In genomic region chr17:56170636-56171035, GRCm38 (mm10) we compare ENCODE assay signal across 9 mouse cellular contexts. TPM values are rescaled to one million over a fixed set of nuclear protein-coding genes. Genes with fewer than 3 reads are reported as not detected.
A peak's percentile ranks its signal among the peaks of the same experiment; 100 is the strongest.
DNase-seq lines count a peak whose midpoint lies in the region; ATAC-seq and TF ChIP-seq lines count a peak whose summit lies in the region.
"Had no signal": no experiment of that assay in that cellular context is flagged by ENCODE, and none has a peak within 500 bp of the region (broad histone marks: within the 10 kb centered on the region; RNA-seq: fewer than 3 reads in every experiment).

No protein-coding gene starts in this region.

- no peak overlapping the region for H3K4me2 ChIP-seq in forebrain, embryonic 12.5 days
- H3K4me2 ChIP-seq in hindbrain, embryonic 16.5 days (ENCODE audit: low read length): no peak overlapping the region
- H3K4me2 ChIP-seq in neural tube, embryonic 11.5 days (ENCODE audit: low read depth): no peak overlapping the region

- H3K27me3 ChIP-seq in forebrain, embryonic 10.5 days (ENCODE audit: poor library complexity, severe bottlenecking): no peaks in the 10 kb centered on the region
- no peaks in the 10 kb centered on the region for H3K27me3 ChIP-seq in forebrain, embryonic 12.5 days
- no peaks in the 10 kb centered on the region for H3K27me3 ChIP-seq in hindbrain, embryonic 16.5 days (replicated peaks; ENCODE audit: control insufficient read depth, insufficient read depth, low read length)
- no peaks in the 10 kb centered on the region for H3K27me3 ChIP-seq in neural tube, embryonic 11.5 days (ENCODE audit: control insufficient read depth, insufficient read depth, low read length)

- 34% methylated on average over 10 of the region's 10 CpGs for WGBS in forebrain, embryonic 10.5 days
- WGBS in forebrain, embryonic 12.5 days: 18% methylated on average over 10 of the region's 10 CpGs
- 30% methylated on average over 10 of the region's 10 CpGs for WGBS in hindbrain, embryonic 16.5 days
- WGBS in neural tube, embryonic 11.5 days: 33% methylated on average over 10 of the region's 10 CpGs

- H3K36me3 ChIP-seq in forebrain, embryonic 10.5 days (replicated peaks): peaks cover 24% of the 10 kb centered on the region
- H3K36me3 ChIP-seq in forebrain, embryonic 12.5 days (replicated peaks): peaks cover 8% of the 10 kb centered on the region
- H3K36me3 ChIP-seq in hindbrain, embryonic 16.5 days (ENCODE audit: control insufficient read depth, insufficient read depth, low read length): 0 out of 2 replicates have a peak, but pooled peaks cover 4% of the 10 kb centered on the region
- H3K36me3 ChIP-seq in neural tube, embryonic 11.5 days (ENCODE audit: control insufficient read depth, insufficient read depth, low read length): no peaks in the 10 kb centered on the region; the same call in 1 of the 2 replicates

- H3K9ac ChIP-seq in forebrain, embryonic 12.5 days: no peak overlapping the region
- H3K9ac ChIP-seq in hindbrain, embryonic 16.5 days (ENCODE audit: low read depth, low read length): 0 out of 2 replicates have a peak overlapping the region, but pooled peaks have one; percentile 3
- 0 out of 2 replicates have a peak overlapping the region, but pooled peaks have one; percentile 0 for H3K9ac ChIP-seq in neural tube, embryonic 11.5 days (ENCODE audit: low read length)

- H3K27ac ChIP-seq in forebrain, embryonic 10.5 days: peak overlapping the region; percentile 79
- H3K27ac ChIP-seq in forebrain, embryonic 12.5 days: no peak overlapping the region
- peak overlapping the region; percentile 36; the same call in 1 of the 2 replicates for H3K27ac ChIP-seq in layer of hippocampus, adult 2 months
- no peak overlapping the region; the same call in 1 of the 2 replicates for H3K27ac ChIP-seq in hindbrain, embryonic 16.5 days (ENCODE audit: low read depth, low read length)
- peak overlapping the region; percentile 31; the same call in 1 of the 2 replicates for H3K27ac ChIP-seq in neural tube, embryonic 11.5 days (ENCODE audit: low read depth, low read length)

- peaks cover 19% of the 10 kb centered on the region for H3K4me1 ChIP-seq in forebrain, embryonic 10.5 days
- peaks cover 19% of the 10 kb centered on the region; the same call in 1 of the 2 replicates for H3K4me1 ChIP-seq in forebrain, embryonic 12.5 days
- H3K4me1 ChIP-seq in hindbrain, embryonic 16.5 days (ENCODE audit: control insufficient read depth, insufficient read depth, low read depth, low read length): peaks cover 6% of the 10 kb centered on the region; the same call in 1 of the 2 replicates
- H3K4me1 ChIP-seq in neural tube, embryonic 11.5 days (ENCODE audit: control insufficient read depth, insufficient read depth, low read length): peaks cover 7% of the 10 kb centered on the region; the same call in 1 of the 2 replicates

- H3K9me3 ChIP-seq in forebrain, embryonic 10.5 days: no peaks in the 10 kb centered on the region
- no peaks in the 10 kb centered on the region for H3K9me3 ChIP-seq in forebrain, embryonic 12.5 days
- no peaks in the 10 kb centered on the region for H3K9me3 ChIP-seq in hindbrain, embryonic 16.5 days (ENCODE audit: control insufficient read depth, low read length)
- H3K9me3 ChIP-seq in neural tube, embryonic 11.5 days (ENCODE audit: control insufficient read depth, low read length): no peaks in the 10 kb centered on the region

- TF ChIP-seq CTCF in layer of hippocampus, adult 2 months (conservative IDR thresholded peaks at IDR 0.05): no peak

- H3K4me3 ChIP-seq in forebrain, embryonic 10.5 days: no peak overlapping the region
- no peak overlapping the region for H3K4me3 ChIP-seq in forebrain, embryonic 12.5 days (replicated peaks)
- no peak overlapping the region for H3K4me3 ChIP-seq in layer of hippocampus, adult 2 months
- no peak overlapping the region for H3K4me3 ChIP-seq in hindbrain, embryonic 16.5 days (ENCODE audit: low read length)
- H3K4me3 ChIP-seq in neural tube, embryonic 11.5 days (ENCODE audit: low read depth, low read length): no peak overlapping the region

- ATAC-seq in forebrain, embryonic 12.5 days (ENCODE audit: low FRiP score): no peak
- peak; percentile 55 for ATAC-seq in hindbrain, embryonic 16.5 days
- ATAC-seq in neural tube, embryonic 11.5 days (ENCODE audit: insufficient read depth, low FRiP score, low TSS enrichment): no peak

- DNase-seq in forebrain, embryonic 10.5 days (ENCODE audit: extremely low spot score, low spot score): no peak
- no peak for DNase-seq in layer of hippocampus, adult 2 months (ENCODE audit: low spot score in 2 of 2)
- DNase-seq in layer of hippocampus, adult 11-12 months (ENCODE audit: low spot score): no peak
- peak; percentile 38 for DNase-seq in neural tube, embryonic 11.5 days (ENCODE audit: low spot score)
- no peak for DNase-seq in ovary, postnatal 10 days (ENCODE audit: low spot score)
- DNase-seq in cerebellum, adult 8-10 months: no peak

RNA-seq across cellular contexts. Expression of gene Tnfaip8l1, which starts 8.4 kb away (rescaled TPM):
- polyA plus RNA-seq in forebrain, embryonic 10.5 days (2016; fragmentation: Nextera tagmentation; extraction: Ambion mirVana): 7.4 and 8.1 TPM in 2 replicates
- polyA plus RNA-seq in forebrain, embryonic 12.5 days (2016; fragmentation: Nextera tagmentation; extraction: Ambion mirVana): 7.5 TPM in 2 replicates
- 1 to 10 TPM; 5.4 to 7.0 TPM for total RNA-seq in layer of hippocampus, adult 2 months (2021)
- 9.1 and 9.9 TPM in 2 replicates for polyA plus RNA-seq in hindbrain, embryonic 16.5 days (2015; fragmentation: Nextera tagmentation; extraction: Ambion mirVana)
- 10.2 and 11.0 TPM in 2 replicates for polyA plus RNA-seq in neural tube, embryonic 11.5 days (2014; fragmentation: Nextera tagmentation; extraction: Ambion mirVana)

RNA-seq across cellular contexts. Expression of gene Mydgf, which starts 13.1 kb away (rescaled TPM):
- 75.5 and 78.5 TPM in 2 replicates for polyA plus RNA-seq in forebrain, embryonic 10.5 days (2016; fragmentation: Nextera tagmentation; extraction: Ambion mirVana)
- polyA plus RNA-seq in forebrain, embryonic 12.5 days (2016; fragmentation: Nextera tagmentation; extraction: Ambion mirVana): 54.5 and 57.3 TPM in 2 replicates
- total RNA-seq in layer of hippocampus, adult 2 months (2021): 10 to 100 TPM; 40.6 to 41.1 TPM
- polyA plus RNA-seq in hindbrain, embryonic 16.5 days (2015; fragmentation: Nextera tagmentation; extraction: Ambion mirVana): 81.4 and 88.4 TPM in 2 replicates
- polyA plus RNA-seq in neural tube, embryonic 11.5 days (2014; fragmentation: Nextera tagmentation; extraction: Ambion mirVana): 67.7 and 71.2 TPM in 2 replicates

RNA-seq across cellular contexts. Expression of gene Sema6b, which starts 30.5 kb away (rescaled TPM):
- 0.44 and 0.67 TPM in 2 replicates for polyA plus RNA-seq in forebrain, embryonic 10.5 days (2016; fragmentation: Nextera tagmentation; extraction: Ambion mirVana)
- polyA plus RNA-seq in forebrain, embryonic 12.5 days (2016; fragmentation: Nextera tagmentation; extraction: Ambion mirVana): 4.8 and 5.4 TPM in 2 replicates
- total RNA-seq in layer of hippocampus, adult 2 months (2021): 100 to 1,000 TPM; 125 to 133 TPM
- polyA plus RNA-seq in hindbrain, embryonic 16.5 days (2015; fragmentation: Nextera tagmentation; extraction: Ambion mirVana): 12.5 and 12.7 TPM in 2 replicates
- polyA plus RNA-seq in neural tube, embryonic 11.5 days (2014; fragmentation: Nextera tagmentation; extraction: Ambion mirVana): 3.9 and 4.3 TPM in 2 replicates

RNA-seq across cellular contexts. Expression of gene Dpp9, which starts 48.1 kb away (rescaled TPM):
- polyA plus RNA-seq in forebrain, embryonic 10.5 days (2016; fragmentation: Nextera tagmentation; extraction: Ambion mirVana): 49.7 and 51.2 TPM in 2 replicates
- 43.4 and 48.6 TPM in 2 replicates for polyA plus RNA-seq in forebrain, embryonic 12.5 days (2016; fragmentation: Nextera tagmentation; extraction: Ambion mirVana)
- total RNA-seq in layer of hippocampus, adult 2 months (2021): 10 to 100 TPM; 65.3 to 66.1 TPM
- 21.0 and 29.3 TPM in 2 replicates for polyA plus RNA-seq in hindbrain, embryonic 16.5 days (2015; fragmentation: Nextera tagmentation; extraction: Ambion mirVana)
- polyA plus RNA-seq in neural tube, embryonic 11.5 days (2014; fragmentation: Nextera tagmentation; extraction: Ambion mirVana): 39.1 and 42.5 TPM in 2 replicates

RNA-seq across cellular contexts. Expression of gene Lrg1, which starts 48.8 kb away (rescaled TPM):
- polyA plus RNA-seq in forebrain, embryonic 10.5 days (2016; fragmentation: Nextera tagmentation; extraction: Ambion mirVana): not detected in 2 replicates
- 0.18 and 0.27 TPM in 2 replicates for polyA plus RNA-seq in forebrain, embryonic 12.5 days (2016; fragmentation: Nextera tagmentation; extraction: Ambion mirVana)
- total RNA-seq in layer of hippocampus, adult 2 months (2021): 1 to 10 TPM in 1 of 2 experiments, under 1 TPM in 1; 0.77 to 1.6 TPM
- polyA plus RNA-seq in hindbrain, embryonic 16.5 days (2015; fragmentation: Nextera tagmentation; extraction: Ambion mirVana): 0.68 and 0.91 TPM in 2 replicates
- polyA plus RNA-seq in neural tube, embryonic 11.5 days (2014; fragmentation: Nextera tagmentation; extraction: Ambion mirVana): not detected in 2 replicates
- total RNA-seq: layer of hippocampus, postnatal 10 days had no signal

Comparison
In these comparisons a context has a peak if more than half of its experiments do, and no peak if none do; other contexts are left out.
1. H3K27ac ChIP-seq: peak in forebrain, embryonic 10.5 days (single experiment), layer of hippocampus, adult 2 months (single experiment) and neural tube, embryonic 11.5 days (single experiment); none in forebrain, embryonic 12.5 days (single experiment) and hindbrain, embryonic 16.5 days (single experiment).